Mouse (Mus musculus): ENCODE data around the gene Tent4a. TPM values are rescaled to one million over a fixed set of nuclear protein-coding genes. Genes with fewer than 3 reads are reported as not detected.

Gene Tent4a
- polyA plus RNA-seq, 1 experiment from 2014 or later = 8.7 TPM

GRCm38 (mm10) chr13:69502157-69502750 lies 32.2 kb downstream of the Tent4a start:
- no peak overlapping the region for H3K9ac ChIP-seq (ENCODE audit: low read length)
- H3K9me3 ChIP-seq (ENCODE audit: control insufficient read depth, low read length) = no peaks in the 10 kb centered on the region
- DNase-seq (ENCODE audit: low spot score) (no peak), ATAC-seq (replicated peaks; ENCODE audit: low FRiP score) (no peak)
- WGBS = 96% methylated on average over 14 of the region's 14 CpGs
- no peaks in the 10 kb centered on the region for H3K27me3 ChIP-seq (ENCODE audit: control insufficient read depth, insufficient read depth, low read length)
- no peak overlapping the region for H3K4me2 ChIP-seq (ENCODE audit: low read depth, low read length, severe bottlenecking)
- H3K4me3 ChIP-seq (ENCODE audit: low read depth, low read length) = no peak overlapping the region
- H3K4me1 ChIP-seq (replicated peaks; ENCODE audit: control insufficient read depth, insufficient read depth, low read length) = no peaks in the 10 kb centered on the region
- peaks cover 14% of the 10 kb centered on the region; the same call in 1 of the 2 replicates for H3K36me3 ChIP-seq (ENCODE audit: control insufficient read depth, insufficient read depth, low read length)
- H3K27ac ChIP-seq (ENCODE audit: low read depth, low read length) = no peak overlapping the region

- Histone ChIP-seq H3K9me3 (ENCODE audit: control insufficient read depth, low read length) (no peaks in the 10 kb centered on the region), H3K4me1 (replicated peaks; ENCODE audit: control insufficient read depth, insufficient read depth, low read length) (no peaks in the 10 kb centered on the region), H3K4me2 (ENCODE audit: low read depth, low read length, severe bottlenecking) (no peak overlapping the region), H3K27me3 (ENCODE audit: control insufficient read depth, insufficient read depth, low read length) (no peaks in the 10 kb centered on the region), H3K36me3 (ENCODE audit: control insufficient read depth, insufficient read depth, low read length) (peaks cover 14% of the 10 kb centered on the region; the same call in 1 of the 2 replicates), H3K27ac (ENCODE audit: low read depth, low read length) (no peak overlapping the region), H3K9ac (ENCODE audit: low read length) (no peak overlapping the region), H3K4me3 (ENCODE audit: low read depth, low read length) (no peak overlapping the region)
- WGBS = 80% methylated on average over 5 of the region's 5 CpGs
- ATAC-seq (replicated peaks; ENCODE audit: low FRiP score) (no peak), DNase-seq (ENCODE audit: low spot score) (no peak)
Measured at GRCm38 (mm10) chr13:69498276-69498675, 36.1 kb downstream of the Tent4a start.

GRCm38 (mm10) chr13:69492876-69493463 lies 41.4 kb downstream of the Tent4a start:
- no peaks in the 10 kb centered on the region for H3K9me3 ChIP-seq (ENCODE audit: control insufficient read depth, low read length)
- H3K9ac ChIP-seq (ENCODE audit: low read length) = no peak overlapping the region
- DNase-seq (ENCODE audit: low spot score) = peak; percentile 67
- no peaks in the 10 kb centered on the region for H3K4me1 ChIP-seq (replicated peaks; ENCODE audit: control insufficient read depth, insufficient read depth, low read length)
- 34% methylated on average over 7 of the region's 7 CpGs for WGBS
- H3K36me3 ChIP-seq (ENCODE audit: control insufficient read depth, insufficient read depth, low read length) = peaks cover under 1% of the 10 kb centered on the region; the same call in 1 of the 2 replicates
- no peak; the same call in 1 of the 2 replicates for ATAC-seq (replicated peaks; ENCODE audit: low FRiP score)
- no peak overlapping the region for H3K4me3 ChIP-seq (ENCODE audit: low read depth, low read length)
- H3K27me3 ChIP-seq (ENCODE audit: control insufficient read depth, insufficient read depth, low read length) = peaks cover 4% of the 10 kb centered on the region; the same call in 1 of the 2 replicates
- no peak overlapping the region for H3K4me2 ChIP-seq (ENCODE audit: low read depth, low read length, severe bottlenecking)
- no peak overlapping the region for H3K27ac ChIP-seq (ENCODE audit: low read depth, low read length)

GRCm38 (mm10) chr13:69489777-69490176 lies 44.6 kb downstream of the Tent4a start:
- no peak overlapping the region for H3K4me2 ChIP-seq (ENCODE audit: low read depth, low read length, severe bottlenecking)
- H3K27ac ChIP-seq (ENCODE audit: low read depth, low read length) = no peak overlapping the region
- no peaks in the 10 kb centered on the region for H3K9me3 ChIP-seq (ENCODE audit: control insufficient read depth, low read length)
- H3K9ac ChIP-seq (ENCODE audit: low read length) = no peak overlapping the region
- DNase-seq (ENCODE audit: low spot score) = peak; percentile 44
- no peaks in the 10 kb centered on the region for H3K4me1 ChIP-seq (replicated peaks; ENCODE audit: control insufficient read depth, insufficient read depth, low read length)
- ATAC-seq (replicated peaks; ENCODE audit: low FRiP score) = no peak
- 91% methylated on average over 9 of the region's 9 CpGs for WGBS
- H3K36me3 ChIP-seq (ENCODE audit: control insufficient read depth, insufficient read depth, low read length) = no peaks in the 10 kb centered on the region
- no peak overlapping the region for H3K4me3 ChIP-seq (ENCODE audit: low read depth, low read length)
- peaks cover 11% of the 10 kb centered on the region for H3K27me3 ChIP-seq (ENCODE audit: control insufficient read depth, insufficient read depth, low read length)

- ATAC-seq (replicated peaks; ENCODE audit: low FRiP score) (no peak), DNase-seq (ENCODE audit: low spot score) (peak; percentile 37)
- H3K27ac ChIP-seq (ENCODE audit: low read depth, low read length) = no peak overlapping the region
- no peaks in the 10 kb centered on the region for H3K4me1 ChIP-seq (replicated peaks; ENCODE audit: control insufficient read depth, insufficient read depth, low read length)
- no peaks in the 10 kb centered on the region for H3K36me3 ChIP-seq (ENCODE audit: control insufficient read depth, insufficient read depth, low read length)
- no peak overlapping the region for H3K9ac ChIP-seq (ENCODE audit: low read length)
- H3K4me3 ChIP-seq (ENCODE audit: low read depth, low read length) = no peak overlapping the region
- 39% methylated on average over 13 of the region's 13 CpGs for WGBS
- no peak overlapping the region for H3K4me2 ChIP-seq (ENCODE audit: low read depth, low read length, severe bottlenecking)
- H3K27me3 ChIP-seq (ENCODE audit: control insufficient read depth, insufficient read depth, low read length) = peaks cover 15% of the 10 kb centered on the region
- H3K9me3 ChIP-seq (ENCODE audit: control insufficient read depth, low read length) = no peaks in the 10 kb centered on the region
Measured at GRCm38 (mm10) chr13:69488565-69489255, 45.7 kb downstream of the Tent4a start.

GRCm38 (mm10) chr13:69487611-69488275 lies 46.7 kb downstream of the Tent4a start:
- ATAC-seq (replicated peaks; ENCODE audit: low FRiP score) (no peak), DNase-seq (ENCODE audit: low spot score) (no peak)
- no peak overlapping the region; the same call in 1 of the 2 replicates for H3K9ac ChIP-seq (ENCODE audit: low read length)

GRCm38 (mm10) chr13:69487108-69487507 lies 47.3 kb downstream of the Tent4a start:
- ATAC-seq (replicated peaks; ENCODE audit: low FRiP score) (no peak), DNase-seq (ENCODE audit: low spot score) (no peak)
- Histone ChIP-seq H3K4me2 (ENCODE audit: low read depth, low read length, severe bottlenecking) (no peak overlapping the region), H3K9me3 (ENCODE audit: control insufficient read depth, low read length) (no peaks in the 10 kb centered on the region), H3K27me3 (ENCODE audit: control insufficient read depth, insufficient read depth, low read length) (peaks cover 25% of the 10 kb centered on the region), H3K27ac (ENCODE audit: low read depth, low read length) (no peak overlapping the region), H3K36me3 (ENCODE audit: control insufficient read depth, insufficient read depth, low read length) (no peaks in the 10 kb centered on the region), H3K9ac (ENCODE audit: low read length) (no peak overlapping the region), H3K4me1 (replicated peaks; ENCODE audit: control insufficient read depth, insufficient read depth, low read length) (peaks cover 1% of the 10 kb centered on the region; the same call in 1 of the 2 replicates), H3K4me3 (ENCODE audit: low read depth, low read length) (no peak overlapping the region)
- 80% methylated on average over 7 of the region's 7 CpGs for WGBS

More at GRCm38 (mm10) chr13:69487611-69488275, 46.7 kb downstream of the Tent4a start:
- Histone ChIP-seq H3K9me3 (ENCODE audit: control insufficient read depth, low read length) (no peaks in the 10 kb centered on the region), H3K36me3 (ENCODE audit: control insufficient read depth, insufficient read depth, low read length) (no peaks in the 10 kb centered on the region), H3K27me3 (ENCODE audit: control insufficient read depth, insufficient read depth, low read length) (peaks cover 22% of the 10 kb centered on the region), H3K4me1 (replicated peaks; ENCODE audit: control insufficient read depth, insufficient read depth, low read length) (no peaks in the 10 kb centered on the region), H3K4me3 (ENCODE audit: low read depth, low read length) (peak overlapping the region; percentile 18), H3K4me2 (ENCODE audit: low read depth, low read length, severe bottlenecking) (peak overlapping the region; percentile 47), H3K27ac (ENCODE audit: low read depth, low read length) (no peak overlapping the region)
- WGBS = 2% methylated on average over 26 of the region's 26 CpGs

- ATAC-seq (replicated peaks; ENCODE audit: low FRiP score) (no peak), DNase-seq (ENCODE audit: low spot score) (no peak)
- Histone ChIP-seq H3K9me3 (ENCODE audit: control insufficient read depth, low read length) (no peaks in the 10 kb centered on the region), H3K27me3 (ENCODE audit: control insufficient read depth, insufficient read depth, low read length) (peaks cover 31% of the 10 kb centered on the region), H3K27ac (ENCODE audit: low read depth, low read length) (no peak overlapping the region), H3K4me3 (ENCODE audit: low read depth, low read length) (no peak overlapping the region), H3K36me3 (ENCODE audit: control insufficient read depth, insufficient read depth, low read length) (no peaks in the 10 kb centered on the region), H3K4me1 (replicated peaks; ENCODE audit: control insufficient read depth, insufficient read depth, low read length) (peaks cover 9% of the 10 kb centered on the region; the same call in 1 of the 2 replicates), H3K9ac (ENCODE audit: low read length) (no peak overlapping the region), H3K4me2 (ENCODE audit: low read depth, low read length, severe bottlenecking) (no peak overlapping the region)
- WGBS = 76% methylated on average over 7 of the region's 7 CpGs
Measured at GRCm38 (mm10) chr13:69485833-69486232, 48.6 kb downstream of the Tent4a start.
